In genomic region chr3:59187336-59187735, GRCm38 (mm10) we compare ENCODE assay signal across 30 mouse cellular contexts. TPM values are rescaled to one million over a fixed set of nuclear protein-coding genes. Genes with fewer than 3 reads are reported as not detected.
"Had no signal": no experiment of that assay in that cellular context is flagged by ENCODE, and none has a peak within 500 bp of the region (broad histone marks: within the 10 kb centered on the region; RNA-seq: fewer than 3 reads in every experiment).

No protein-coding gene starts in this region.

- DNase-seq: gastrocnemius, adult 2 months; gastrocnemius, postnatal 10 days; gastrocnemius, postnatal 25 days; heart, adult 2 months; heart, postnatal 14 days; heart, postnatal 4 days; kidney, adult 18-20 months; kidney, adult 8-10 months; kidney, postnatal 14 days; kidney, postnatal 36 days; layer of hippocampus, adult 9-11 months; layer of hippocampus, postnatal 36 days; left cerebral cortex, postnatal 4 days had no signal

- ATAC-seq: hindbrain, embryonic 16.5 days; inflammation-experienced regulatory T-cells, adult 6 months; intestine, embryonic 15.5 days; intestine, postnatal 0 days had no signal

- H3K4me1 ChIP-seq: heart, embryonic 15.5 days; hindbrain, embryonic 10.5 days; hindbrain, embryonic 12.5 days; intestine, embryonic 15.5 days; limb, embryonic 13.5 days; limb, embryonic 15.5 days had no signal

- H3K36me3 ChIP-seq: heart, embryonic 13.5 days; heart, embryonic 15.5 days; hindbrain, embryonic 10.5 days; hindbrain, embryonic 12.5 days; intestine, embryonic 15.5 days; limb, embryonic 13.5 days; limb, embryonic 15.5 days had no signal

- H3K9ac ChIP-seq: heart, embryonic 13.5 days; heart, embryonic 15.5 days; hindbrain, embryonic 12.5 days; hindbrain, embryonic 14.5 days; intestine, embryonic 15.5 days; limb, embryonic 13.5 days; limb, embryonic 15.5 days had no signal

- H3K9me3 ChIP-seq: heart, embryonic 13.5 days; heart, embryonic 15.5 days; hindbrain, embryonic 10.5 days; hindbrain, embryonic 12.5 days; intestine, embryonic 15.5 days; limb, embryonic 13.5 days; limb, embryonic 15.5 days had no signal

- H3K27me3 ChIP-seq: heart, embryonic 13.5 days; heart, embryonic 15.5 days; hindbrain, embryonic 12.5 days; intestine, embryonic 15.5 days; limb, embryonic 13.5 days; limb, embryonic 15.5 days had no signal

- H3K27ac ChIP-seq: gastrocnemius, adult 2 months; heart, adult 2 months; heart, embryonic 13.5 days; heart, embryonic 15.5 days; hindbrain, embryonic 10.5 days; hindbrain, embryonic 12.5 days; hindbrain, embryonic 14.5 days; intestine, embryonic 15.5 days; kidney, postnatal 0 days; limb, embryonic 13.5 days; limb, embryonic 15.5 days had no signal

- H3K4me2 ChIP-seq: heart, embryonic 11.5 days; heart, embryonic 13.5 days; heart, embryonic 15.5 days; hindbrain, embryonic 12.5 days; hindbrain, embryonic 14.5 days; intestine, embryonic 15.5 days; limb, embryonic 13.5 days; limb, embryonic 15.5 days had no signal

- H3K4me3 ChIP-seq: gastrocnemius, adult 2 months; heart, adult 2 months; heart, embryonic 13.5 days; heart, embryonic 15.5 days; hindbrain, embryonic 10.5 days; hindbrain, embryonic 12.5 days; intestine, embryonic 15.5 days; limb, embryonic 13.5 days; limb, embryonic 15.5 days had no signal

RNA-seq across cellular contexts. Expression of gene Gpr87, which starts 7.6 kb away (rescaled TPM):
- polyA plus RNA-seq: frontal cortex, adult 2 months; heart, adult 2 months; heart, embryonic 11.5 days; heart, embryonic 13.5 days; heart, postnatal 0 days; hindbrain, embryonic 12.5 days; hindbrain, embryonic 14.5 days; inflammation-experienced regulatory T-cells, adult 6 months; intestine, embryonic 15.5 days; intestine, postnatal 0 days; large intestine, adult 2 months; liver, adult 2 months had no signal
